Mouse (Mus musculus): ENCODE results near the gene Pigr.

Pigr gene

GRCm38 (mm10) chr1:130829906-130830830 is 3.7 kb downstream of the Pigr start:
- no peak for DNase-seq (ENCODE audit: low spot score)

DNA sequence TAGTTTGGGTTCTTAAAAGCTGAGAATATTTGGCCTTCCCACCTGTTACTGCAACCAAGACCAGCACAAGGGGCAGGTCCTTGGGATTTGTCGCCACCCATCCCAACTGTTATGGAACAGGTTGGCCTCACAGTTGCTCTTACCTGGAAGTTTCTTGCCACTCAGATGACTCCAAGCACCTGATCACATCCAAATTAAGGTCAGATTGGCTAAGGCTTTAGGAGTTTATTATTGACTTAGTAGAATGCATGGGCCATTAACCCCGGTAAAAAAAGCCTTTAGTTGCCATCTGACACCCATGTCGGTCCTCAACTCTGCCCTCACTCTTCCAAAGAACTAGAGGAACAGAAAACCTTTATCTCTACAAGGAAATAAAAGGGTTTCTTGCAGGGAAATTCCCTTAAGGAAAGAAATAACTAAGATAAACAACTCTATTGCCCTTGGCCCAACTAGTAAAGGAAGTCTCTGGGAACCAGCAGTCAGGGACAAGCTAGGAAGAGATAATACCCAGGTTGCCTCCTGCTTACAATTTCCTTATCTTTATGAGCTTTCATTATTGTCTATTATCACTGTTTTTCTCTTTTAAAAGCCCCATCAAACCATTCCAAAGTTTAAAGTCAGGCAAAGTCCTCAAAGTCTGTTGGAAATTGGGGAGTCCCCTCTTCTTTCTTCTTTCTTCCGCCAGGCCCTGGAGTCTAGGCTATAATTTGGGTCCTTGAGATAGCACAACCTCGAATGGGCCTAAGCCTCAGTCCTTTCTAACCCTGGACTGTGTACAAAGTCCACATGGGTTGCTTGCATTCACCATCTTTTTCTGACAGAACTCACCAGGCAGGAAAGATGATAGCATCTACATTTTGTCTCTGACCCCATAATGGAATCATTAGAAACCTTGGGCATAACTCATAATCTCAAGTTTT is 6.0 kb downstream of the Pigr start:
- DNase-seq (ENCODE audit: low spot score): no peak

- peak; percentile 50 for DNase-seq (ENCODE audit: low spot score)
These were observed 8.9 kb downstream of the Pigr start for GRCm38 (mm10) chr1:130835161-130835936.

DNA sequence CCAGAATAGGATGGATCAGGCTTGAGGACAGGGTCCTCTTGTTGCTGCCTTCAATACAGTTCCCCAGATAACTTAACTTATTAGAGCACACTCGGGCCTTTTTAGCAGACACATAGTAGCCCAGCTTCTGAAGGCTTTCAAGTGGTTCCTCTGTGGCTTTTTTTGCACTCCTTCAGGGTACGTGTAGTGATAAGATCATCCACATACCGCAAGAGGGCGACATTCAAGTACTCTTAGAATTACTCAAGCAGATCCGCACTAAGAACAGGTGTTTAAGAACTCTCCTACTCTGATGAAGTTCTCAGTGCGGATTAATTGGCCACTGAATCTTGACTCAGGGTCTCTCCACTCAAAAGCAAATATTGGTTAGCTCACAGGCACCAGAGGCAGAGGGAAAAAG is 11.8 kb downstream of the Pigr start:
- DNase-seq (ENCODE audit: low spot score): no peak

DNA sequence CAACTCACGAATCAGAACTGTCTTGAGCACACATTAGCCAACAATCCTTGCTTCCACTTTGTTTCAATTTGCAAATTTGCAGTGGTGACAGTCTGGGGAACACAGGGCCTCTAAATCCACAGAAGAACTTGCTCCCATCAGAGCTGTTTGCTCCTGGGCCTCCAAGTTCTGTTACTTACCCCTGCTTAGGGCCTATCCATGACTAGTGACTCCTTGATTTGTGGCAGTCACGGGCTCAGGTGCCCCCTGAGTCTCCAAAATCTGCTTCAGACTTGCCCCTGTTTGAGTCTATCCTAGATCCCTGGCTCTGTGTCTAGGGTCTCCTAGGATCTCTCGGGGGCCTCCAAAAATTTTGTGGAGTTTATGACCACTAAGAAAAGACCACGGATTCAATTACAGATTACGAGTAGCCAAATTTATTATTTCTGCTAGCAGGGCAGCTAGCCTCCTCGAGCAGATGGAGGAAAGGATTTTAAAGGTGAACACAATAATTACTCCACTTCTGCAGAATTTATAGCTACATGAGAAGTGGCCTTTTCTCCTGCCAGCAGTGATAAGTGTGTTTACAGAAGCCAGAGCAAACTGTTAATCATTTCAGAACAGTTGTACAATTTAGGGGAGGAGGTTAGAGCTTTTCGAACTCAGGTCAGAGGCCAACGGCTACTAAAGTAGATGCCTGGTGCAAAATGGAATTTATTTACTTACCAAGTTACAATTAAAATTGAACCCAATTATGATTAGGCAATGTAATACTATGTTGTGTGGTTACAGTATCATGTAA is 14.3 kb downstream of the Pigr start:
- no peak for DNase-seq (ENCODE audit: low spot score)

DNA sequence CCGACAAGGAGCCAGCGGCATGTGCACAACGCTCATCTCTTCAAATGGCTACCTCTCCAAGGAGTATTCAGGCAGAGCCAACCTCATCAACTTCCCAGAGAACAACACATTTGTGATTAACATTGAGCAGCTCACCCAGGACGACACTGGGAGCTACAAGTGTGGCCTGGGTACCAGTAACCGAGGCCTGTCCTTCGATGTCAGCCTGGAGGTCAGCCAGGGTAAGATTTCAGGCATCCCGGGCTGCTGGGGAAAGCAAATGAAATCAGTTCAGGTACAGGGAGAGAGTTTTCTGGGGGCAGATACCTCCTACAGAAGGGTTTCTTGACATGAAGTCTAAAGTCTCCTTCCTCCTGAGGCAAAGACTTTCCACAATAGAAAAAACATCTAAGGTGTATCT is 15.1 kb downstream of the Pigr start:
- DNase-seq (ENCODE audit: low spot score): no peak

GRCm38 (mm10) chr1:130844516-130844915 is 18.0 kb downstream of the Pigr start:
- no peak for DNase-seq (ENCODE audit: low spot score)

- DNase-seq (ENCODE audit: low spot score): no peak
These were observed 23.2 kb downstream of the Pigr start for GRCm38 (mm10) chr1:130849530-130850214.

- DNase-seq (ENCODE audit: low spot score): no peak
These were observed 23.9 kb downstream of the Pigr start for GRCm38 (mm10) chr1:130850405-130850804.

DNA sequence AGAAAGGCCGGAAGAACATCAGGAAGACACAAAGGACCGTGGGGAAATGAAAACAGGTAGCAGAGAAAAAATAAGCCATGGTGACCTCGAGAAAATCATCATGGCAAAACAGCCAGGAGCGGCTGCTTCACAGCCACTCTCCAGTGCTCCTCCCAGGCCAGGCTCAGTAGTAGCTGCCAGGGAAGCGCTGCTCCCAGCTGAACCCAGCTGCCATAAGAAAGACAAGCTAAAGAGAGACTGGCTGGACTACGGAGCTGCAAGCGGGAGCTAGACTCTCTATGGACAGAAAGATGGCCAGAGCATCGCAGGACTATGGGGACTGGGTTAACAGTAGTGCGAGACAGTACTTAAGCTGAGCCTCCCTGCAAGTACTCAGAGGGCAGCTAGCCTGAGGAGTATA is 28.3 kb downstream of the Pigr start:
- DNase-seq (ENCODE audit: low spot score): no peak

GRCm38 (mm10) chr1:130855723-130856122 is 29.2 kb downstream of the Pigr start:
- DNase-seq (ENCODE audit: low spot score): no peak

GRCm38 (mm10) chr1:130857456-130857855 is 31.0 kb downstream of the Pigr start:
- no peak for DNase-seq (ENCODE audit: low spot score)

DNA sequence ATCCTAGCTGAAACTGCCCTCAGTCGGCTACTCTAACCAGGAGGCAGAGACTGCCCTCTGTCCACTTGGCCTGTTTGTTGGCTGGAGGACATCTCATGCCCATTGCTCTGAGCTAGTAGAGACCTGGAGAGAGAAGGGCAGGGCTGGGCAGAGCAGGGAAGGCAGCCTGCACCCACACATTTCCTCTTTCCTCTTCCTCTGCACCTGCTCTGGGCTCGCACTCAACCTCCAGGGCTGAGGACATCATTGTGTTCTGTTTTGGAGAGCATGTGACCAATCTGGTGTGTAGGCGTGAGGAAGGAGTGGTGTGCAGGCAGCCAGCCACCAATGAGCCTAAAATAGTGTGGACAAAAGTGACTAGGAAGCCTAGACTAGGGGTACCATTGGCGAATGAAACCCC is 37.8 kb downstream of the Pigr start:
- no peak for DNase-seq (ENCODE audit: low spot score)

DNA sequence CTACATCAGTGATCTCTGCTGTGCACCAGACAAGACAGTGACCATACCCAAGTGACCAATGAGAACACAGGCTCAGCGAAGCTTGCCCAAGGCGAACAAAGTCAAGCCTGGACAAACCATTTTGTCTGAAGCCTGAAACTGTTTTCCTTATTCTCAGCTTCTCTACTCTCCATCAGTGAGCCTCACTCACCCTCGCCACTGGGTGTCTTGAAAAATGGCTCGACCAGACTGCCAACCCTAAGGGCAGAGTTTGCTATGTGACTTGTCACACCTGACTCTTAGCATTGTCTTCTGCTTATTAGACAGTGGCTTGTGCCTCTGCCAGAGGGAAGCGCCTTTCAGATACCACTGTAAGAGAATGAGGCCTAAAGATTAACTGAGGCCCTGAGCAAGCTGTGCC is 38.3 kb downstream of the Pigr start:
- no peak for DNase-seq (ENCODE audit: low spot score)

DNA sequence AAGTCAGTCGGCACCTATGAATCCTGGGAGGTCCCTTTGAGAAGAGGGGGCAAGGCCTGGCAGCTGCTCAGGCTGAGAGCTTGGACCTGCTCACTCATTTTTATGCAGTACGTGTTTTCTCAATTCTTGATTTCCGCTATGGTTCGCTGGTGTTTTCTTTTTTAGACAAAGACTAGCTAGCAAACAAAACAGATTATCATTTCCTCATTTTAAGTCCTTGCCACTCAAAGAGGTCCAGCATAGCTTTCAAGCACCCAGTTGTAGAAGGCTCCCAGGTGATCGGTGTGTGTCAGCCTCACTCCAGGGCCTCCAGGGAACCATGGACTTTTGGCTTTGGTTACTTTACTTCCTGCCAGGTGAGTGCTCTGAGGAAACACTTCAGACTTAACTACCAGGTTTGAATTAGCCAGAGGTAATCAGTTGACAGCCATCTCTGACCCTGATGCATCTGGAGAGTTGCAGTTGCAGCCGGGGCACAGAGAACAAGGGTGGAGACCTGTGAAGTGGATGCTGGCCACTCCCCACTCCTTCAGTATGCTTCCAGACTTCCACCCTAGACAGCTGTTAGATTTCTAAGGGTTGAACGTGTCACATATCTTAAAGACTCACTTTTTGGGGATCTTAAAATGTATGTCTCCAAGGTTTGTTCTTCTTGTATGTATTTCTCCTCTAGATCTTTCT is 39.2 kb downstream of the Pigr start, which contains the start of gene Fcmr:
TSS of gene Fcmr (plus strand) at position 129 of the 681 bp plus-strand sequence.
- DNase-seq (ENCODE audit: low spot score): no peak

DNA sequence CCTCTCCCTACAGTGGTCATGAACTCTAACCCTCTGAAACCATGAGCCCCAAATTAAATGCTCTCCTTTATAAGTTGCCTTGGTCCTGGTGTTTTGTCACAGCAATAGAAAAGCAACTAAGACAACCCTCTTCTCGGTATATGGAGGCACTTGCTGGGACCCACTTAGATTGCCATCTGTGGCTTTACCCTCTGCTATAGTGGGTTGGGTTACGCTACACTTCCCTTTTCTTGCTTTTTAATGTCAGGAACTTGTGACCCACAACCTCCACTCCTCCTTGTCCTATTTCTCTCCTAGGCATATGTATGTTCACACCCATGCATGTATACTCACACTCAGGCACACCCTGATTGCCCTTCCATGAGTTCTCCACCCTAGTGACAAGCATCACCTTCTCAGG is 46.4 kb downstream of the Pigr start:
- DNase-seq (ENCODE audit: low spot score): no peak

DNA sequence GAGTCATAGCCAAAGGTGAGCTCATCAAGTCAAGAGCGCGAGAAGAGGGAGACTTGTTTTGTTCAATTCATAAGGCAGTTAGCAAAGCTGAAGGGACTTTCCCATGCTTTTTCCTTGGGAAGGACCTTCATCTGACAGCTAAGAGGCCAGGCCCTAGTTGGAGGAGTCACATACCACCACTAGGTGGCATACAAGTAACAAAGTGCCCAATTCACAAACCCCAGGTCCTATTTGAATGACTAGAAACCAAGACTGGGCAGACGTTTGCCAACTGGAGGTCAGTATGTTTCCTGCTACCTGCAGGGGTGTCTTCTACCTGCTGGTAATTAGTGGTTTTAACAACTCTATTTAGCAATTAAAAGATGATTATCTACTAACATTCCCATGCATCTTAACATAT is 48.7 kb downstream of the Pigr start:
- peak; percentile 72 for DNase-seq (ENCODE audit: low spot score)

DNA sequence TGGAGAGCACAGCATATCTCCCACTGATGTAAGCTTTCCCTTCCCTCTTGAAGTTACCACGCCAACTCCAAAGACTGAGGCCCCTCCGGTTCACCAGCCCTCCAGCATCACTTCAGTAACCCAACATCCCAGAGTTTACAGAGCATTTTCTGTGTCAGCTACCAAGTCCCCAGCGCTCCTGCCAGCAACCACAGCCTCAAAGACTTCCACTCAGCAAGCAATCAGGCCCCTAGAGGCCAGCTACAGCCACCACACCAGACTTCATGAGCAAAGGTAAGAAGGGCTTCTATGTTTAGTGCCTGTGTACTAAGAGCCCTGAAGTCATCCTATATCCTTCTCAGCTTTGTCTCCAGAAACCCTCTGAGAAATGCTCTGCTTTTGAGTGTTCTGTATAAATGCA is 49.4 kb downstream of the Pigr start:
- DNase-seq (ENCODE audit: low spot score): no peak

DNA sequence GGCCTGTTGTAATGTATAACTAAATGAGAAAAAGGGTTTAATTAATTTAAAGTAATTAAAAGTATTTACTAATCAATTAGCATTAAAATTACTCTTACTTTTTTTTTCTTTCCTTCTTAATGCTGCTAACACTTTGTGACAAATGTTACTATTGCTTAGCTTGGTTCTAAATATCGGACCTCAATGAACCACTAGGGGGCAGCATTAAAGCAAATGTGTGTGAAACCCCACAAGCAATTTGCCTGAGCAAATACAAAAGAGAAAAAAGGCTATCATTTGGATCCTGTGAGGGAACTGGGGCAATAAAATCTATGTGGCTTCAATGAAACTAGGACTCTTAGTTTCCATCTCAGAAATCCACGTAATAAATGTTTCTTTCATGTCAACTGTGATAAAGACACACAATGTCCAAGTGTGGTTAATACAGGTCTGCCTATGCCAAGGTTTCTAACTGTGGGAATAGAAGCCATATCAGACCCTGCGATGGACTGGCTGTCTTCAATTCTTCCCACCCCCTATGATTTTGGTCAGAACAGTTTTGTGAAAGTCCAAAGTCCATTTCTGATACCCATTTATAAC is 50.5 kb downstream of the Pigr start:
- DNase-seq (ENCODE audit: low spot score): peak; percentile 77

Measured in layer of hippocampus, adult 11-12 months (tissue).